Mouse (Mus musculus): ENCODE results near the gene Mtx1.

DNA sequence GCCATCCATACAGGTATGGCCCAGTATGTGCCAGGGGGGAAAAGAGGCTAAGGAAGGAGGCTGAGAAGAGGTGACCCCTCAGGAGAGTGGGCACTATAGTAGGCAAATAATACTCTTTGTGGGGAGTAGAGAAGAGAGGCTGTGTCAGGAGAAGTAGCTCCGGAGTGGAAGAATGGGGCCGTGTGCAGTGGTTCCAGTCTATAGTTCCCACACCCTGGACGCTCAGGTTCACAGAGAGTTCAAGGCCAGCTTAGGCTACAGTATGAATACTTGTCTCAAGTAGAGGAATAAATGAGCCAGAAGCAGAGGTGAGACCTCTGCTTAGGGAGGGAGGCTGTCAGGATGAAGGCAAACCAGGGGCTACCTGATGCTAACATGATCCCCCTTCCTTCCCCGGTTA is 2.4 kb upstream of the Mtx1 start:
- TF ChIP-seq CTCF (IDR thresholded peaks at IDR 0.05; ENCODE audit: extremely low read depth, insufficient read length, insufficient replicate concordance, low read depth, low read length) (no peak), POLR2A (IDR thresholded peaks at IDR 0.05; ENCODE audit: low read depth, low read length) (no peak)

Data from small intestine, adult 2 months (tissue).